Mouse (Mus musculus): ENCODE results near the gene Nptx1. TPM values are rescaled to one million over a fixed set of nuclear protein-coding genes. Genes with fewer than 3 reads are reported as not detected.

Gene Nptx1
- polyA plus RNA-seq, 1 experiment from 2014 or later = 3.2 TPM

Other genes starting within 250 kb of the Nptx1 start
- gene Eif4a3, start 247.7 kb downstream of the Nptx1 start, polyA plus RNA-seq (2014; fragmentation: Nextera tagmentation; extraction: Ambion mirVana) = 409 and 463 TPM in 2 replicates
- gene Card14, start 240.0 kb downstream of the Nptx1 start, polyA plus RNA-seq (2014; fragmentation: Nextera tagmentation; extraction: Ambion mirVana) = 0.15 TPM in 1 of 2 replicates, not detected in the other
- gene Sgsh, start 192.2 kb downstream of the Nptx1 start, polyA plus RNA-seq (2014; fragmentation: Nextera tagmentation; extraction: Ambion mirVana) = 6.6 and 7.3 TPM in 2 replicates
- gene Slc26a11, start 192.2 kb downstream of the Nptx1 start, polyA plus RNA-seq (2014; fragmentation: Nextera tagmentation; extraction: Ambion mirVana) = 7.2 and 7.9 TPM in 2 replicates
- 1.8 and 2.1 TPM in 2 replicates for gene Rnf213, start 154.7 kb downstream of the Nptx1 start, polyA plus RNA-seq (2014; fragmentation: Nextera tagmentation; extraction: Ambion mirVana)
- gene Endov, start 56.4 kb downstream of the Nptx1 start, polyA plus RNA-seq (2014; fragmentation: Nextera tagmentation; extraction: Ambion mirVana) = 18.4 and 21.0 TPM in 2 replicates
- 18.6 and 19.2 TPM in 2 replicates for gene Rptor, start 55.2 kb upstream of the Nptx1 start, polyA plus RNA-seq (2014; fragmentation: Nextera tagmentation; extraction: Ambion mirVana)

Data from forebrain, embryonic 11.5 days (tissue).